ENCODE assay signal across 8 mouse cellular contexts in the genomic region with DNA sequence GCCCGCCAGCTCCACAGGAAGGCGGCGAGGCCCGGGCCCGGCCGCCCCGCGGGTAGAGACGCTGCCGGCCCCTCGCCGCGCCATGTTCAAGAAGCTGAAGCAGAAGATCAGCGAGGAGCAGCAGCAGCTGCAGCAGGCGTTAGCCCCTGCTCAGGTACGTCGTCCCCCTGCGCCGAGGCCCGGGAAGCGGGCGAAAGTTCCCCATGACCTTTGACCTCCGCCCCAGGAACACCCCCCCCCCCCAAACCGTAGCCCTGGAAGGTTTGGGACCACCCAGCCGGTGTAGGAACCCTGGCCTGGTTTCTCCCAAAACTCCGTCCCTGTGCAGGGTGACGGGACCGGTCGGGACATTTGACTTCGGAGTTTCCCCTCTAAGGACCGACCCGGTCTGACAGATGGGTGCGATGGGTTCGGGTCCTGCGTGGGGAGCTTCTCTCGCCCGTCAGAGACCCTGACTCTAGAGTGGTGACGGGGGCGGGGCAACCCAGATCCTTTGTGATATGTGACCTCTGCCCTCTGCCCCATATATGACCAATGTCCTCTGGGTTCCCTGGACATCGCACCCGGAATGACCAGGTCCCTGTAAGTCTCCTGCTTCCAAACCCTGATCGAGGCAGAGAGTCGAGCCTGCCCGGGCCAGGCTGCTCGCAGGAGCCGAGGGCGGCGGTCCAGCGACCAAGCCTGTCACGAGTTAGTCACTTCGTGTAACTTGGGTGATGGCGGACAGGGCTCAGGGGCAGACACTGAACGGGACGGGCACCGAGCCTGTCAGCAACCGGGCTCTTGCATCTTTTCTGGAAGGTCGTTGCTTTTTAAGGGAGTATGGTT. TPM values are rescaled to one million over a fixed set of nuclear protein-coding genes. Genes with fewer than 3 reads are reported as not detected.
DNase-seq lines count a peak whose midpoint lies in the region; ATAC-seq and TF ChIP-seq lines count a peak whose summit lies in the region.

No protein-coding gene starts in this region.

- TF ChIP-seq CTCF in midbrain, postnatal 0 days (IDR thresholded peaks at IDR 0.05): no peak

- ATAC-seq in forebrain, embryonic 15.5 days (replicated peaks): peak; percentile 73
- peak; percentile 67 for ATAC-seq in hindbrain, embryonic 16.5 days
- peak; percentile 57 for ATAC-seq in midbrain, postnatal 0 days (ENCODE audit: low FRiP score)

- H3K27me3 ChIP-seq in forebrain, embryonic 15.5 days: no peaks in the 10 kb centered on the region
- no peaks in the 10 kb centered on the region for H3K27me3 ChIP-seq in hindbrain, embryonic 16.5 days (replicated peaks; ENCODE audit: control insufficient read depth, insufficient read depth, low read length)
- no peaks in the 10 kb centered on the region for H3K27me3 ChIP-seq in midbrain, postnatal 0 days (ENCODE audit: insufficient read depth, low read length)

- H3K4me2 ChIP-seq in forebrain, embryonic 15.5 days (replicated peaks): peak overlapping the region; percentile 99
- H3K4me2 ChIP-seq in hindbrain, embryonic 16.5 days (ENCODE audit: low read length): peak overlapping the region; percentile 94
- peak overlapping the region; percentile 91 for H3K4me2 ChIP-seq in midbrain, postnatal 0 days (ENCODE audit: low read depth, low read length, poor library complexity, severe bottlenecking)

- H3K27ac ChIP-seq in forebrain, embryonic 15.5 days (replicated peaks): peak overlapping the region; percentile 59
- peak overlapping the region; percentile 79 for H3K27ac ChIP-seq in hindbrain, embryonic 16.5 days (ENCODE audit: low read depth, low read length)
- peak overlapping the region; percentile 74 for H3K27ac ChIP-seq in midbrain, postnatal 0 days (ENCODE audit: low read depth, low read length)

- H3K4me3 ChIP-seq in forebrain, embryonic 15.5 days: peak overlapping the region; percentile 62
- H3K4me3 ChIP-seq in hindbrain, embryonic 16.5 days (ENCODE audit: low read length): peak overlapping the region; percentile 88
- peak overlapping the region; percentile 93 for H3K4me3 ChIP-seq in midbrain, postnatal 0 days (ENCODE audit: low read depth, low read length)

- peaks cover 29% of the 10 kb centered on the region for H3K4me1 ChIP-seq in forebrain, embryonic 15.5 days
- peaks cover 19% of the 10 kb centered on the region for H3K4me1 ChIP-seq in hindbrain, embryonic 16.5 days (ENCODE audit: control insufficient read depth, insufficient read depth, low read depth, low read length)
- peaks cover 8% of the 10 kb centered on the region; the same call in 1 of the 2 replicates for H3K4me1 ChIP-seq in midbrain, postnatal 0 days (ENCODE audit: insufficient read depth, low read length)

- H3K36me3 ChIP-seq in forebrain, embryonic 15.5 days: no peaks in the 10 kb centered on the region
- H3K36me3 ChIP-seq in hindbrain, embryonic 16.5 days (ENCODE audit: control insufficient read depth, insufficient read depth, low read length): no peaks in the 10 kb centered on the region
- H3K36me3 ChIP-seq in midbrain, postnatal 0 days (ENCODE audit: insufficient read depth, low read length): no peaks in the 10 kb centered on the region

- DNase-seq in urinary bladder, adult 2 months (ENCODE audit: low spot score): peak; percentile 46
- DNase-seq in urinary bladder, postnatal 10 days (ENCODE audit: low spot score): no peak
- peak; percentile 26 to 51 for DNase-seq in cerebellum, adult 18-20 months
- DNase-seq in liver: peak; percentile 49
- no peak for DNase-seq in midbrain, postnatal 0 days (ENCODE audit: low spot score)
- peak; percentile 41 for DNase-seq in urinary bladder, postnatal 14 days (ENCODE audit: low spot score)

- peak overlapping the region; percentile 73 for H3K9ac ChIP-seq in forebrain, embryonic 15.5 days (replicated peaks)
- H3K9ac ChIP-seq in hindbrain, embryonic 16.5 days (ENCODE audit: low read depth, low read length): peak overlapping the region; percentile 92
- peak overlapping the region; percentile 83 for H3K9ac ChIP-seq in midbrain, postnatal 0 days (replicated peaks; ENCODE audit: low read length, poor library complexity, severe bottlenecking)

- H3K9me3 ChIP-seq in forebrain, embryonic 15.5 days: no peaks in the 10 kb centered on the region
- no peaks in the 10 kb centered on the region for H3K9me3 ChIP-seq in hindbrain, embryonic 16.5 days (ENCODE audit: control insufficient read depth, low read length)
- no peaks in the 10 kb centered on the region for H3K9me3 ChIP-seq in midbrain, postnatal 0 days (ENCODE audit: low read length)

- 0% methylated on average over 57 of the region's 57 CpGs for WGBS in forebrain, embryonic 15.5 days
- WGBS in hindbrain, embryonic 16.5 days: under 1% methylated on average over 57 of the region's 57 CpGs
- under 1% methylated on average over 57 of the region's 57 CpGs for WGBS in midbrain, postnatal 0 days

RNA-seq across cellular contexts. Expression of gene Golga4, which starts 0.6 kb away (rescaled TPM):
- polyA plus RNA-seq in urinary bladder, adult 2 months (2012; rRNA removed): 36.9 and 50.0 TPM in 2 replicates
- 53.4 and 59.3 TPM in 2 replicates for polyA plus RNA-seq in forebrain, embryonic 15.5 days (2015; fragmentation: Nextera tagmentation; extraction: Ambion mirVana)
- polyA plus RNA-seq in hindbrain, embryonic 16.5 days (2015; fragmentation: Nextera tagmentation; extraction: Ambion mirVana): 36.5 and 38.9 TPM in 2 replicates
- total RNA-seq in midbrain, postnatal 0 days (2014; rRNA removed): 34.5 and 57.9 TPM in 2 replicates
- 21.0 and 26.2 TPM in 2 replicates for polyA plus RNA-seq in midbrain, postnatal 0 days (2015; fragmentation: Nextera tagmentation; extraction: Ambion mirVana)

RNA-seq across cellular contexts. Expression of gene Eomes, which starts 28.6 kb away (rescaled TPM):
- polyA plus RNA-seq in urinary bladder, adult 2 months (2012; rRNA removed): 0.12 and 0.27 TPM in 2 replicates
- polyA plus RNA-seq in forebrain, embryonic 15.5 days (2015; fragmentation: Nextera tagmentation; extraction: Ambion mirVana): 28.3 and 33.9 TPM in 2 replicates
- 1.9 and 3.1 TPM in 2 replicates for polyA plus RNA-seq in hindbrain, embryonic 16.5 days (2015; fragmentation: Nextera tagmentation; extraction: Ambion mirVana)
- total RNA-seq in midbrain, postnatal 0 days (2014; rRNA removed): 0.90 and 2.2 TPM in 2 replicates
- 0.15 and 0.19 TPM in 2 replicates for polyA plus RNA-seq in midbrain, postnatal 0 days (2015; fragmentation: Nextera tagmentation; extraction: Ambion mirVana)

Comparison
In these comparisons a context has a peak if more than half of its experiments do, and no peak if none do; other contexts are left out.
1. DNase-seq: peak in urinary bladder, adult 2 months (single experiment), cerebellum, adult 18-20 months (2 of 2), liver (single experiment) and urinary bladder, postnatal 14 days (single experiment); none in urinary bladder, postnatal 10 days (single experiment) and midbrain, postnatal 0 days (single experiment).
2. Peak in every context shown above with its lines, with median percentiles within 50 percentile points of each other: ATAC-seq, H3K27ac ChIP-seq, H3K4me2 ChIP-seq, H3K4me3 ChIP-seq and H3K9ac ChIP-seq.